Mouse (Mus musculus) kidney, postnatal 0 days (tissue): ENCODE data around the gene Tulp4. TPM values are rescaled to one million over a fixed set of nuclear protein-coding genes. Genes with fewer than 3 reads are reported as not detected.

Experiments used
- microRNA-seq: library from miRNA; unstranded; fragments of <30 nt; microRNA quantifications from one replicate; pipeline ENCODE4, GENCODE M21; 2016
- polyA plus RNA-seq: library from polyadenylated mRNA; unstranded; fragments of >200 nt; fragmentation: Nextera tagmentation; extraction: Ambion mirVana; gene quantifications from 2 replicates; pipeline ENCODE4 v1.2.1, GENCODE M21; 2015

The Tulp4 gene
- polyA plus RNA-seq, 1 experiment from 2014 or later: 57.3 TPM

Small RNA genes lying within 50 kb of the gene (microRNA-seq; reads per million reads assigned to microRNA genes)
- gene Gm22774: not detected

Other genes with a start within 250 kb of the Tulp4 start
- gene Synj2, start 165.2 kb upstream of the Tulp4 start, polyA plus RNA-seq: 2.4 and 3.7 TPM in 2 replicates
- 2.2 and 2.4 TPM in 2 replicates for gene Serac1, start 26.7 kb upstream of the Tulp4 start, polyA plus RNA-seq
- 188 TPM in 2 replicates for gene Gtf2h5, start 26.7 kb upstream of the Tulp4 start, polyA plus RNA-seq
- 10.0 and 10.5 TPM in 2 replicates for gene Tmem181a, start 150.4 kb downstream of the Tulp4 start, polyA plus RNA-seq
- gene Dynlt1a, start 211.1 kb downstream of the Tulp4 start, polyA plus RNA-seq: 9.2 and 9.6 TPM in 2 replicates